Mouse (Mus musculus) c-Kit-positive CD71-positive TER-119-positive erythroid progenitor cells, embryonic 14.5 days (primary cell): ENCODE measurements around the gene Ncs1.

Experiments used
- DNase-seq: peaks from one replicate; pipeline ENCODE4 v3.0.0-alpha.2; 2013; ENCODE audit warnings: low spot score

Ncs1 gene

GRCm38 (mm10) chr2:31245491-31246141 lies at the start of gene Ncs1:
TSS of gene Ncs1 (plus strand) at chr2:31245823.
- DNase-seq, result no peak

GRCm38 (mm10) chr2:31198621-31199020 lies 47.0 kb upstream of the Ncs1 start:
- DNase-seq, result no peak

- DNase-seq, result no peak
These were observed 45.6 kb upstream of the Ncs1 start for GRCm38 (mm10) chr2:31200051-31200450.

- no peak for DNase-seq
These were observed 43.8 kb upstream of the Ncs1 start for GRCm38 (mm10) chr2:31201851-31202250.

- DNase-seq, result no peak
These were observed 43.3 kb upstream of the Ncs1 start for GRCm38 (mm10) chr2:31202357-31202756.

GRCm38 (mm10) chr2:31202956-31203355 lies 42.7 kb upstream of the Ncs1 start:
- no peak for DNase-seq

- no peak for DNase-seq
These were observed 40.9 kb upstream of the Ncs1 start for GRCm38 (mm10) chr2:31204677-31205076.

GRCm38 (mm10) chr2:31206211-31206610 lies 39.4 kb upstream of the Ncs1 start:
- no peak for DNase-seq

- DNase-seq, result no peak
These were observed 38.7 kb upstream of the Ncs1 start for GRCm38 (mm10) chr2:31206882-31207281.

- DNase-seq, result no peak
These were observed 37.0 kb upstream of the Ncs1 start for GRCm38 (mm10) chr2:31208544-31209142.

GRCm38 (mm10) chr2:31209525-31209924 lies 36.1 kb upstream of the Ncs1 start:
- DNase-seq, result no peak

GRCm38 (mm10) chr2:31210144-31210847 lies 35.3 kb upstream of the Ncs1 start:
- DNase-seq, result no peak

GRCm38 (mm10) chr2:31211204-31211603 lies 34.4 kb upstream of the Ncs1 start:
- DNase-seq, result no peak

GRCm38 (mm10) chr2:31214211-31214796 lies 31.3 kb upstream of the Ncs1 start:
- no peak for DNase-seq

GRCm38 (mm10) chr2:31218611-31219010 lies 27.0 kb upstream of the Ncs1 start:
- no peak for DNase-seq

- DNase-seq, result no peak
These were observed 26.2 kb upstream of the Ncs1 start for GRCm38 (mm10) chr2:31219470-31219869.

- no peak for DNase-seq
These were observed 24.8 kb upstream of the Ncs1 start for GRCm38 (mm10) chr2:31220844-31221243.

GRCm38 (mm10) chr2:31221582-31221981 lies 24.0 kb upstream of the Ncs1 start:
- no peak for DNase-seq

GRCm38 (mm10) chr2:31228768-31229311 lies 16.8 kb upstream of the Ncs1 start:
- no peak for DNase-seq

- DNase-seq, result no peak
These were observed 6.4 kb upstream of the Ncs1 start for GRCm38 (mm10) chr2:31239203-31239696.

- no peak for DNase-seq
These were observed 5.8 kb upstream of the Ncs1 start for GRCm38 (mm10) chr2:31239833-31240232.

GRCm38 (mm10) chr2:31241639-31242038 lies 4.0 kb upstream of the Ncs1 start:
- DNase-seq, result no peak
